Mouse (Mus musculus): ENCODE measurements around the gene Slc26a10. TPM values are rescaled to one million over a fixed set of nuclear protein-coding genes. Genes with fewer than 3 reads are reported as not detected.
A peak's percentile ranks its signal among the peaks of the same experiment; 100 is the strongest.

The Slc26a10 gene
- polyA plus RNA-seq, 1 experiment from 2014 or later: 2.3 TPM

DNA sequence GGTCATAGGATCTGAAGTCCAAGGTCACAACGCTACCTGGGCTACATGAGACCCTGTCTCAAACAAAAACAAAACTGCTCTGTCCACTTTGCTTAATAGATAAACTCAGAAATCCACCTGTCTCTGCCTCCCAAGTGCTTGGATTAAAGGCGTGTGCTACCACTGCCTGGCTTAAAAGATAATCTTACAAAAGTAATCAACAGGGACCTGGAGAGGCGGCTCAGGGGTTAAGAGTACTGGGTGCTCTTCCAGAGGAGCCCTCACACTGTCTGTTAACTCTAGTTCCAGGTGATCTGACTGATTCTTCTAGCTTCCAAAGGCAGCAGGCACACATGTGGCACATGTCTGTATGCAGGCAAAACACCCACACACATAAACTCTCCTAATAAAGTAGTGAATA, 22.7 kb upstream of the Slc26a10 start:
- Histone ChIP-seq H3K4me1 (ENCODE audit: control insufficient read depth, insufficient read depth, low read length) (peaks cover 4% of the 10 kb centered on the region; the same call in 1 of the 2 replicates), H3K9ac (ENCODE audit: low read depth, low read length) (no peak overlapping the region), H3K36me3 (ENCODE audit: control insufficient read depth, insufficient read depth, low read length) (peaks cover 59% of the 10 kb centered on the region), H3K27ac (ENCODE audit: low read depth, low read length) (no peak overlapping the region), H3K9me3 (ENCODE audit: control insufficient read depth, low read length) (no peaks in the 10 kb centered on the region), H3K27me3 (ENCODE audit: control insufficient read depth, insufficient read depth, low read length) (no peaks in the 10 kb centered on the region), H3K4me2 (replicated peaks; ENCODE audit: low read depth, low read length) (no peak overlapping the region), H3K4me3 (ENCODE audit: low read length) (no peak overlapping the region)
- 88% methylated on average over 3 of the region's 3 CpGs for WGBS
- no peak for ATAC-seq (ENCODE audit: low FRiP score, low TSS enrichment)

DNA sequence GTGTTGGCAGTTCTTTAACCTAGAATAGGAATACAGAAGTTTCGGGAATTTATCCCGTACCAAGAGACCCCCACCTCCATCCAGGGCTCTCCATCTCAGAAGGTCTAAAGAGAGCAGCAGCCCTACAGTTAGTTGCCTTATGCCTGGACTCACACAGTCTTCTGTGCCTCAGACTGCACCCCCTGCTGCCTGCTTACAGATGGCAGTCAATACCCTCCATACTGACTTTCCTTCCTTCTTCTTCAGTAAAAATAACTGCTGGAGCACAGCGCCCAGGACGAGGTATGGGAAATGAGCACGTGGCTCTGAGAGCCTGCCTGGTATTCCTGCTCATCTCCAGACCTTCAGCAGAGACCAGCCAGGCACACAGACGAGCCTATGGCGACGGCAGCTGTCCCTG, 19.8 kb upstream of the Slc26a10 start:
- no peak overlapping the region for H3K27ac ChIP-seq (ENCODE audit: low read depth, low read length)
- H3K4me1 ChIP-seq (ENCODE audit: control insufficient read depth, insufficient read depth, low read length): peaks cover 8% of the 10 kb centered on the region; the same call in 1 of the 2 replicates
- H3K27me3 ChIP-seq (ENCODE audit: control insufficient read depth, insufficient read depth, low read length): no peaks in the 10 kb centered on the region
- no peak overlapping the region for H3K9ac ChIP-seq (ENCODE audit: low read depth, low read length)
- 83% methylated on average over 8 of the region's 8 CpGs for WGBS
- H3K9me3 ChIP-seq (ENCODE audit: control insufficient read depth, low read length): no peaks in the 10 kb centered on the region
- no peak overlapping the region for H3K4me3 ChIP-seq (ENCODE audit: low read length)
- no peak overlapping the region for H3K4me2 ChIP-seq (replicated peaks; ENCODE audit: low read depth, low read length)
- no peak for ATAC-seq (ENCODE audit: low FRiP score, low TSS enrichment)
- peaks cover 50% of the 10 kb centered on the region for H3K36me3 ChIP-seq (ENCODE audit: control insufficient read depth, insufficient read depth, low read length)

DNA sequence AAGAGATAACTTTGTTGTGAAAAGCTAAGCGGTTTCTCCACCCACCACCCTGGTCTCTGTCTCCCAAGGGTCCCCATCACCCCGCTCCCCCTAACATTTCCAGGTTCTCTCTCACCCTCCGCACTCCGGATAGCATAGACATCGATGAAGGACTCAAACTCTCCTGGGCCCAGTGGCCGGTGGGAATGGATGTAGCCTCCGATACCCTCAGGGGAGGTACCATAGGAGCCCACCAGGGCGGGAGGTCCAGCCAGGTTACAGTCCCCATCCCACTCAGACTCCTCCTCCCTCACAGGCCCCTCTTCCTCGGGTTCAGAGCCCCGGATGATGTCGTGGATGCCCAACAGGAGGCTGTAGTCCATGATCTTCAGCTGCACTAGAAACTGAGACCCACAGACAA, 19.0 kb upstream of the Slc26a10 start:
- no peak overlapping the region for H3K4me2 ChIP-seq (replicated peaks; ENCODE audit: low read depth, low read length)
- no peak overlapping the region for H3K9ac ChIP-seq (ENCODE audit: low read depth, low read length)
- H3K27me3 ChIP-seq (ENCODE audit: control insufficient read depth, insufficient read depth, low read length): no peaks in the 10 kb centered on the region
- H3K4me1 ChIP-seq (ENCODE audit: control insufficient read depth, insufficient read depth, low read length): peaks cover 13% of the 10 kb centered on the region; the same call in 1 of the 2 replicates
- no peak overlapping the region for H3K4me3 ChIP-seq (ENCODE audit: low read length)
- 84% methylated on average over 11 of the region's 11 CpGs for WGBS
- H3K27ac ChIP-seq (ENCODE audit: low read depth, low read length): no peak overlapping the region
- no peaks in the 10 kb centered on the region for H3K9me3 ChIP-seq (ENCODE audit: control insufficient read depth, low read length)
- no peak for ATAC-seq (ENCODE audit: low FRiP score, low TSS enrichment)
- H3K36me3 ChIP-seq (ENCODE audit: control insufficient read depth, insufficient read depth, low read length): peaks cover 42% of the 10 kb centered on the region

DNA sequence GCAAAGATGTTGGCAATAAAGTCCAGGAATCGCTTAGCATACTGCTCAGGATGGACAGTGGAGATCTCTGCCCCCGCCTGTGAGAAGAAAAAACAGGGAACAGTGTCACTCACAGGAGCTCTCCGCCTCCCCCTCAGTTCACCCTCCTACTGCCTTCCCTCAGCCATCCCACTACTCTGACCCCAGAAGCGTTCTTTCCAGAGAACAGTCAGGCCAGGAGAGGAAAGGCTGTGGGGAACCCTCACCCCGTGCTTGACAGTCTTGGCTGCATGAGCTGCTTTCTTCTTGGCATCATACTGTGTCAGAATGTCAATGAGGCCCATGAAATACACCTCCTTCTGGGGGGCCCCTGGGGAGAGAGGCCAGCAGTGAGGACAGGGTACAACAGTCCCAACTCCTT, 18.6 kb upstream of the Slc26a10 start:
- Histone ChIP-seq H3K4me1 (ENCODE audit: control insufficient read depth, insufficient read depth, low read length) (peaks cover 16% of the 10 kb centered on the region; the same call in 1 of the 2 replicates), H3K9me3 (ENCODE audit: control insufficient read depth, low read length) (no peaks in the 10 kb centered on the region), H3K27me3 (ENCODE audit: control insufficient read depth, insufficient read depth, low read length) (no peaks in the 10 kb centered on the region), H3K4me2 (replicated peaks; ENCODE audit: low read depth, low read length) (no peak overlapping the region), H3K4me3 (ENCODE audit: low read length) (no peak overlapping the region), H3K9ac (ENCODE audit: low read depth, low read length) (no peak overlapping the region), H3K36me3 (ENCODE audit: control insufficient read depth, insufficient read depth, low read length) (peaks cover 40% of the 10 kb centered on the region), H3K27ac (ENCODE audit: low read depth, low read length) (no peak overlapping the region)
- no peak for ATAC-seq (ENCODE audit: low FRiP score, low TSS enrichment)
- 33% methylated on average over 5 of the region's 5 CpGs for WGBS

DNA sequence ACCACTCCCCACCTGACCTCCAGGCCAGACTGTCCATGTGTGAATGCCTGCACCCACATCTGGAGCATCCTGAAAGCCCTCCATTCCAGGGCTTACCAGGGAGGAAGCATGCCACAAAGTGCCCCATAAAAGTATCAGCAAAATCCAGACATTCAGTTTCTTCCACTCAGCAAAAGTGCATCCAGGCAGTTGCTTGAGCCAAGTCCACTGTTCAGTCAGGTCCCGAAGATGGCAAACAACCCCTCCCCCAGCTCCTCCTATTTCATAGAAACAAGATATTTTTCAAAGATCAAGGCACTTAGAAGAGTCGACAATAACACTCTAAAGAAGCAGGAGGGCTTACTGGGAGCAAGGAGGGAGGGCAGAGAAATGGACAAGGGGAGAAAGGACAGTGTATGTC, 18.0 kb upstream of the Slc26a10 start:
- Histone ChIP-seq H3K4me1 (ENCODE audit: control insufficient read depth, insufficient read depth, low read length) (peaks cover 16% of the 10 kb centered on the region; the same call in 1 of the 2 replicates), H3K27me3 (ENCODE audit: control insufficient read depth, insufficient read depth, low read length) (no peaks in the 10 kb centered on the region), H3K9me3 (ENCODE audit: control insufficient read depth, low read length) (no peaks in the 10 kb centered on the region), H3K36me3 (ENCODE audit: control insufficient read depth, insufficient read depth, low read length) (peaks cover 39% of the 10 kb centered on the region), H3K9ac (ENCODE audit: low read depth, low read length) (no peak overlapping the region), H3K4me3 (ENCODE audit: low read length) (no peak overlapping the region), H3K4me2 (replicated peaks; ENCODE audit: low read depth, low read length) (no peak overlapping the region), H3K27ac (ENCODE audit: low read depth, low read length) (no peak overlapping the region)
- no peak for ATAC-seq (ENCODE audit: low FRiP score, low TSS enrichment)
- WGBS: 37% methylated on average over 2 of the region's 2 CpGs

DNA sequence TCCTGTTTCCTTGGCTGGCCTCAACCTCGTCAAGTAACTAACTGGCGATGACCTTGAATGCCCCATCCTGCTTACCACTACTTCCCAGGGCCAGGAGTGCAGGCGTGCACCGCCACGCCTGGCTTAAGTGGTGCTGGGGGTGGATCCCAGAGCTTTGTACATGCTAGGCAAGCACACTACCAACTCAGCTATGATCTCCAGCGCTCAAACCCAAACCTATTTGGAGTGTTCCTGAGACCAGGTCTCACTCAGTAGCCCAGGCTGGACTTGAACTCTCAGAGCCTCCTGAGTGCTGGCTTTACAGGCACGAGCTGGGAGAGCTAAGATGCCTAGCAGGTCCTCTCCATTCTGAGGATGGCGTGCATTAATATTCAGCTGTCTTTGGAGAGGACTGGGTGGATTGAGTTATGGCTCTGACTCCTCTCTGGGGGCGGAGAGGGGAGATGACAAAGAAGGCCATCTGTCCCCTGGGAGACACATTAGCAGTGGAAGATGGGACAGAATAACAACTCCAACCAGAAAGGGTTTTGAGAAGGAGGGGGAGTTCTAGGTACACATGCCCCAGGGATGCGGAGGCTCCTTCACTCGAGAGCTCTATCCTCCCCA, 17.2 kb upstream of the Slc26a10 start:
- Histone ChIP-seq H3K9ac (ENCODE audit: low read depth, low read length) (no peak overlapping the region), H3K4me2 (replicated peaks; ENCODE audit: low read depth, low read length) (no peak overlapping the region), H3K4me1 (ENCODE audit: control insufficient read depth, insufficient read depth, low read length) (peaks cover 16% of the 10 kb centered on the region; the same call in 1 of the 2 replicates), H3K27me3 (ENCODE audit: control insufficient read depth, insufficient read depth, low read length) (no peaks in the 10 kb centered on the region), H3K4me3 (ENCODE audit: low read length) (no peak overlapping the region), H3K36me3 (ENCODE audit: control insufficient read depth, insufficient read depth, low read length) (peaks cover 38% of the 10 kb centered on the region), H3K27ac (ENCODE audit: low read depth, low read length) (0 out of 2 replicates have a peak overlapping the region, but pooled peaks have one; percentile 17), H3K9me3 (ENCODE audit: control insufficient read depth, low read length) (no peaks in the 10 kb centered on the region)
- WGBS: 80% methylated on average over 11 of the region's 11 CpGs
- ATAC-seq (ENCODE audit: low FRiP score, low TSS enrichment): no peak

DNA sequence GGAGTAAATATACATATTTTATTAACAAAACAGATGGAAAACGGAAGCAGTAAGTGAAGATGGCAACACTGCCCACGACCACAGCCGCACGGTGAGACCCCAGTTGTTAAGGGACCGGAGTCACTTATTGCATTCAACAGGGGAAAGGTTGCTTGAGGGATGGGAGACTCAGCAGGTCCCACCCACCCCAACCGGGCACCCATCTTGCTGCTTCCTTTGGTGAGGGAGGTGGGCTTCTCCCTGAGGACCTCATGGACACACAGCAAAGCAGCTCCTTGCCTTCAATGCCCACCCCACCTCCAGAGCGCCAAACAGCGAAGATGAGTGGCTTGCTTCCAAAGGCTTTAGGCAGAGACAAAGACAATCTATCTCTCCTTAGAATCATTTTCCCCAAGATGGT, 16.7 kb upstream of the Slc26a10 start:
- H3K4me1 ChIP-seq (ENCODE audit: control insufficient read depth, insufficient read depth, low read length): peaks cover 16% of the 10 kb centered on the region; the same call in 1 of the 2 replicates
- no peak overlapping the region for H3K4me3 ChIP-seq (ENCODE audit: low read length)
- H3K27ac ChIP-seq (ENCODE audit: low read depth, low read length): peak overlapping the region; percentile 95
- 91% methylated on average over 8 of the region's 8 CpGs for WGBS
- no peak overlapping the region for H3K4me2 ChIP-seq (replicated peaks; ENCODE audit: low read depth, low read length)
- H3K9me3 ChIP-seq (ENCODE audit: control insufficient read depth, low read length): no peaks in the 10 kb centered on the region
- ATAC-seq (ENCODE audit: low FRiP score, low TSS enrichment): no peak
- H3K36me3 ChIP-seq (ENCODE audit: control insufficient read depth, insufficient read depth, low read length): peaks cover 37% of the 10 kb centered on the region
- H3K9ac ChIP-seq (ENCODE audit: low read depth, low read length): no peak overlapping the region
- H3K27me3 ChIP-seq (ENCODE audit: control insufficient read depth, insufficient read depth, low read length): no peaks in the 10 kb centered on the region

DNA sequence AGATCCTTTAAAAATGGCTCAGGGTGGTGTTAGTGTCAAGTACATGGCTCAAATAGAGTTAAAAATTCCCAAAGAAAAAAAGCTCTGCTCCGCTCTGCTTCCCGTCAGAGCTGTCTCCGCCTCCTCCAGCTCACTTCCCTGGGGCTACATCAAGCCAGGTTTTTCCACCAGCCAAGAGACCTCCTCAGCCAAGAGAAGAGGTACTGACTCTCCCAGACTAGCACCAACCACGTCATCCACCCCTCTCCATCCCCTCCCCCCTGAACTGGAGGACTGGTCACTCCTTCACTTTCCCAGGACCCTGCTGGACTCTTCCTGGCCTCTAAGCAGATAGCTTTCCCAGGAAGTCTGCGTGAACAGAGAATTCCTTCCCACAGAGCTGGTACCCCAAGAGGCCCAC, 15.9 kb upstream of the Slc26a10 start:
- WGBS: 5% methylated on average over 5 of the region's 5 CpGs
- Histone ChIP-seq H3K27me3 (ENCODE audit: control insufficient read depth, insufficient read depth, low read length) (no peaks in the 10 kb centered on the region), H3K27ac (ENCODE audit: low read depth, low read length) (peak overlapping the region; percentile 95), H3K9me3 (ENCODE audit: control insufficient read depth, low read length) (no peaks in the 10 kb centered on the region), H3K9ac (ENCODE audit: low read depth, low read length) (peak overlapping the region; percentile 85; the same call in 1 of the 2 replicates), H3K36me3 (ENCODE audit: control insufficient read depth, insufficient read depth, low read length) (peaks cover 36% of the 10 kb centered on the region), H3K4me3 (ENCODE audit: low read length) (peak overlapping the region; percentile 94), H3K4me2 (replicated peaks; ENCODE audit: low read depth, low read length) (peak overlapping the region; percentile 53), H3K4me1 (ENCODE audit: control insufficient read depth, insufficient read depth, low read length) (peaks cover 16% of the 10 kb centered on the region; the same call in 1 of the 2 replicates)
- ATAC-seq (ENCODE audit: low FRiP score, low TSS enrichment): peak; percentile 79

DNA sequence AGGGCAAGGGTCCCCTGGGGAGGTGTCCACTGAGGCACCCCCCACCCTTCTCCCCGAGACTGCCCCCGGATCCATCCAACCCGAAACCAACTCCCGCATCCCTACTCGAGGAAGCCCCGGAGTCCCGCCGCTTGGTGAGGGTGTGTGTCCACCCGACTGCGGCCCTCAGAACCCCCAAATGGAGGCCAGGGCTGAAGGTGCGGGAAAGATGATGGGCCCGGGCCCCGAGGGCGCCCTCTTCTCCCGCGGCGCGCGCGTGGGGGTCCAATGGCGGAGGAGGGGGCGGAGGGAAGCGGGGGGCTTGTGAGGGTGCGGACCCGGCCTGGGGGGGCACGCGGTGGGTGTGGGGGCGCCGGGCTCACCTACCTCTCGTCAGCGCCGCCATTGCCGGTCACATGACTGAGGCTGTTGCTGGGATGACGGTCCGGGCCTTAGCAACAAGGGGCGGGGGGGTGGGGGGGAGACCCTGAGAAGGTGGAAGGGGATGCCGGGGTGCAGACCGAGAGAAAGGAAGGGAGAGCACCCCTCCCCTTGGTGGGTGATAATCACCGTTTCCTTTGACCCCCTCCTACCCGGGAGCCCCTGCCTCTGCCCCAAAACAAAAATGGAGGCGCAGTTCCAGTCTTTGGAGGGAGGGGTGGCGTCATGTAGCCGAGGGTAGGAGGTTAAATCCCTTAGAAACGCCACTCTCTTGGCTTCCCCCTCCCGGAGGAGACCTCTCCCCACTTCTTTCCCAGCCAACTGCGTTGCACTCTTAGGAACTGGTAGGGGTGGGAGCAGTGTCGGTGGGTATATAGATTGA, 15.1 kb upstream of the Slc26a10 start, which contains the start of gene Dtx3:
TSS of gene Dtx3 (minus strand) at position 401 of the 802 bp plus-strand sequence.
- Histone ChIP-seq H3K36me3 (ENCODE audit: control insufficient read depth, insufficient read depth, low read length) (peaks cover 35% of the 10 kb centered on the region; the same call in 1 of the 2 replicates), H3K9me3 (ENCODE audit: control insufficient read depth, low read length) (no peaks in the 10 kb centered on the region)

More for the DNA sequence above, 15.1 kb upstream of the Slc26a10 start, which contains the start of gene Dtx3:
- Histone ChIP-seq H3K4me1 (ENCODE audit: control insufficient read depth, insufficient read depth, low read length) (peaks cover 18% of the 10 kb centered on the region; the same call in 1 of the 2 replicates), H3K4me2 (replicated peaks; ENCODE audit: low read depth, low read length) (peak within 1 kb of the TSS; percentile 53), H3K27ac (ENCODE audit: low read depth, low read length) (peak within 1 kb of the TSS; percentile 95), H3K27me3 (ENCODE audit: control insufficient read depth, insufficient read depth, low read length) (no peaks in the 10 kb centered on the region), H3K9ac (ENCODE audit: low read depth, low read length) (peak within 1 kb of the TSS; percentile 85), H3K4me3 (ENCODE audit: low read length) (peak within 1 kb of the TSS; percentile 94)
- WGBS: under 1% methylated on average over 32 of the region's 47 CpGs
- ATAC-seq (ENCODE audit: low FRiP score, low TSS enrichment): peak; percentile 41
